17 mouse cellular contexts compared by ENCODE assay signal in the genomic region with DNA sequence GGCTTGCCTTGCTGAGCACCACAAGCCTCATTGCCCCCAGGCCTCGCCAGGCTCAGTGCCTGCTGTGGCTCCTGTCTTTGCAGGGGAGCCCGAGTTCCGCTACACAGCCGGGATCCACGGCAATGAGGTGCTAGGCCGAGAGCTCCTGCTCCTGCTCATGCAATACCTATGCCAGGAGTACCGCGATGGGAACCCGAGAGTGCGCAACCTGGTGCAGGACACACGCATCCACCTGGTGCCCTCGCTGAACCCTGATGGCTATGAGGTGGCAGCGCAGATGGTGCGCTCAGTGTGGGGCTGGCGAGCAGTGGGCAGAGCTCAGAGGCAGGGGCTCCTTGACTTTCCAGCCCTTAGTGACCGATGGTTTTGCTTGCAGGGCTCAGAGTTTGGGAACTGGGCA. TPM values are rescaled to one million over a fixed set of nuclear protein-coding genes. Genes with fewer than 3 reads are reported as not detected.
DNase-seq lines count a peak whose midpoint lies in the region; TF ChIP-seq lines count a peak whose summit lies in the region.
"Had no signal": no experiment of that assay in that cellular context is flagged by ENCODE, and none has a peak within 500 bp of the region (broad histone marks: within the 10 kb centered on the region; RNA-seq: fewer than 3 reads in every experiment).

No protein-coding gene starts in this region.

- peak; percentile 53 to 55 for DNase-seq in cerebellum, adult 2 months
- no peak for DNase-seq in cerebellum, postnatal 4 days (ENCODE audit: low spot score in 2 of 2)
- DNase-seq in gastrocnemius, adult 2 months = no peak
- no peak for DNase-seq in gastrocnemius, adult 18-20 months (ENCODE audit: low spot score)
- DNase-seq in limb, embryonic 10.5 days (ENCODE audit: low spot score) = no peak
- DNase-seq: adrenal gland, adult 2 months; adrenal gland, postnatal 25 days; heart, adult 2 months; heart, postnatal 14 days; kidney, adult 2 months had no signal

- intact Hi-C loops in gastrocnemius, adult 2 months (cut with DNase I) = no loop called here

- peaks cover 8% of the 10 kb centered on the region for H3K4me1 ChIP-seq in cerebellum, adult 2 months (ENCODE audit: control insufficient read depth, insufficient read depth, low read length)
- H3K4me1 ChIP-seq in E14TG2a.4 (replicated peaks; ENCODE audit: low read depth, low read length) = peaks cover 47% of the 10 kb centered on the region
- peaks cover 9% of the 10 kb centered on the region; the same call in 1 of the 2 replicates for H3K4me1 ChIP-seq in limb, embryonic 10.5 days
- H3K4me1 ChIP-seq: embryonic facial prominence, embryonic 13.5 days; forebrain, embryonic 15.5 days; heart, embryonic 15.5 days; hindbrain, embryonic 15.5 days had no signal

- no peak overlapping the region for H3K4me3 ChIP-seq in cerebellum, adult 2 months (replicated peaks; ENCODE audit: insufficient read depth, low read depth, low read length)
- no peak overlapping the region for H3K4me3 ChIP-seq in gastrocnemius, adult 2 months
- peak overlapping the region; percentile 26 for H3K4me3 ChIP-seq in E14TG2a.4 (replicated peaks; ENCODE audit: low read length)
- H3K4me3 ChIP-seq in limb, embryonic 10.5 days = no peak overlapping the region
- H3K4me3 ChIP-seq: embryonic facial prominence, embryonic 13.5 days; forebrain, embryonic 15.5 days; heart, adult 2 months; heart, embryonic 15.5 days; hindbrain, embryonic 15.5 days had no signal

- no peaks in the 10 kb centered on the region for H3K27me3 ChIP-seq in cerebellum, adult 2 months (ENCODE audit: control insufficient read depth, insufficient read depth, low read length)
- peaks cover 12% of the 10 kb centered on the region for H3K27me3 ChIP-seq in E14TG2a.4 (ENCODE audit: insufficient read depth, low read length)
- H3K27me3 ChIP-seq in limb, embryonic 10.5 days (ENCODE audit: low read depth, poor library complexity, severe bottlenecking) = 0 out of 2 replicates have a peak, but pooled peaks cover under 1% of the 10 kb centered on the region
- H3K27me3 ChIP-seq: embryonic facial prominence, embryonic 13.5 days; forebrain, embryonic 15.5 days; heart, embryonic 15.5 days; hindbrain, embryonic 15.5 days had no signal

- no peaks in the 10 kb centered on the region for H3K9me3 ChIP-seq in E14TG2a.4 (ENCODE audit: low read length)
- H3K9me3 ChIP-seq in limb, embryonic 10.5 days (replicated peaks) = no peaks in the 10 kb centered on the region
- H3K9me3 ChIP-seq: embryonic facial prominence, embryonic 13.5 days; forebrain, embryonic 15.5 days; heart, embryonic 15.5 days; hindbrain, embryonic 15.5 days had no signal

- H3K36me3 ChIP-seq in E14TG2a.4 (ENCODE audit: insufficient read depth, low read length) = peaks cover 81% of the 10 kb centered on the region
- peaks cover 81% of the 10 kb centered on the region for H3K36me3 ChIP-seq in limb, embryonic 10.5 days

- WGBS in cerebellum, adult 2 months = 49% methylated on average over 16 of the region's 16 CpGs
- 95% methylated on average over 16 of the region's 16 CpGs for WGBS in limb, embryonic 10.5 days

- TF ChIP-seq POLR2A in cerebellum, adult 2 months (IDR thresholded peaks at IDR 0.05; ENCODE audit: borderline replicate concordance, insufficient read depth, low read length) = no peak

- H3K27ac ChIP-seq in cerebellum, adult 2 months (ENCODE audit: insufficient read depth, low read length) = no peak overlapping the region
- H3K27ac ChIP-seq in gastrocnemius, adult 2 months = peak overlapping the region; percentile 79
- peak overlapping the region; percentile 14; the same call in 1 of the 2 replicates for H3K27ac ChIP-seq in limb, embryonic 10.5 days
- H3K27ac ChIP-seq: embryonic facial prominence, embryonic 13.5 days; forebrain, embryonic 15.5 days; heart, adult 2 months; heart, embryonic 15.5 days; hindbrain, embryonic 15.5 days had no signal

- TF ChIP-seq CTCF in cerebellum, adult 2 months (IDR thresholded peaks at IDR 0.05; ENCODE audit: borderline replicate concordance, insufficient read depth, low read depth, low read length) = no peak
- TF ChIP-seq CTCF in gastrocnemius, adult 2 months (IDR thresholded peaks at IDR 0.05) = no peak
- no peak for TF ChIP-seq CTCF in E14TG2a.4 (conservative IDR thresholded peaks at IDR 0.05; ENCODE audit: low read length)

RNA-seq across cellular contexts. Expression of a gene that starts 7.6 kb away (rescaled TPM):
- polyA plus RNA-seq in cerebellum, adult 2 months (2012; rRNA removed) = 10.3 and 13.2 TPM in 2 replicates
- total RNA-seq in gastrocnemius, adult 2 months (2021) = 10 to 100 TPM; 52.8 to 72.3 TPM
- 10 to 100 TPM; 61.2 to 83.6 TPM for total RNA-seq in gastrocnemius, adult 18-20 months (2021)
- polyA plus RNA-seq in limb, embryonic 10.5 days (2016; fragmentation: Nextera tagmentation; extraction: Ambion mirVana) = 8.2 TPM in 2 replicates

RNA-seq across cellular contexts. Expression of a gene that starts 8.8 kb away (rescaled TPM):
- polyA plus RNA-seq in cerebellum, adult 2 months (2012; rRNA removed) = 47.4 and 55.0 TPM in 2 replicates
- 10 to 100 TPM; 39.7 to 48.5 TPM for total RNA-seq in gastrocnemius, adult 2 months (2021)
- 10 to 100 TPM; 44.5 to 45.6 TPM for total RNA-seq in gastrocnemius, adult 18-20 months (2021)
- polyA plus RNA-seq in limb, embryonic 10.5 days (2016; fragmentation: Nextera tagmentation; extraction: Ambion mirVana) = 165 and 175 TPM in 2 replicates

RNA-seq across cellular contexts. Expression of a gene that starts 29.3 kb away (rescaled TPM):
- not detected in 2 replicates for polyA plus RNA-seq in cerebellum, adult 2 months (2012; rRNA removed)
- total RNA-seq in gastrocnemius, adult 2 months (2021) = not detected
- total RNA-seq in gastrocnemius, adult 18-20 months (2021) = not detected
- 6.8 and 8.0 TPM in 2 replicates for polyA plus RNA-seq in limb, embryonic 10.5 days (2016; fragmentation: Nextera tagmentation; extraction: Ambion mirVana)
- total RNA-seq: adrenal gland, adult 2 months; adrenal gland, postnatal 25 days; gastrocnemius, postnatal 14 days; hematopoietic stem cell, adult 5-6 weeks had no signal

RNA-seq across cellular contexts. Expression of a gene that starts 31.5 kb away (rescaled TPM):
- 15.0 and 19.3 TPM in 2 replicates for polyA plus RNA-seq in cerebellum, adult 2 months (2012; rRNA removed)
- total RNA-seq in gastrocnemius, adult 2 months (2021) = 1 to 10 TPM; 1.7 to 3.1 TPM
- 1 to 10 TPM; 2.0 to 2.3 TPM for total RNA-seq in gastrocnemius, adult 18-20 months (2021)
- polyA plus RNA-seq in limb, embryonic 10.5 days (2016; fragmentation: Nextera tagmentation; extraction: Ambion mirVana) = 7.1 and 10.3 TPM in 2 replicates

Comparison
In these comparisons a context has a peak if more than half of its experiments do, and no peak if none do; other contexts are left out.
1. DNase-seq: peak in cerebellum, adult 2 months (2 of 2); none in cerebellum, postnatal 4 days (0 of 2), gastrocnemius, adult 2 months (single experiment), gastrocnemius, adult 18-20 months (single experiment) and limb, embryonic 10.5 days (single experiment).